Mouse (Mus musculus) embryo, embryonic 11 days (tissue): ENCODE measurements at regions not wholly inside any gene's neighbourhood (a gene's known extent, or its start where the extent isn't known, plus 50 kb on each side); places are given as distances from the start of the nearest gene placed in this dataset.

ENCODE experiments used
- DNase-seq: peaks from one replicate; pipeline ENCODE4 v3.0.0-alpha.2; 2015

DNA sequence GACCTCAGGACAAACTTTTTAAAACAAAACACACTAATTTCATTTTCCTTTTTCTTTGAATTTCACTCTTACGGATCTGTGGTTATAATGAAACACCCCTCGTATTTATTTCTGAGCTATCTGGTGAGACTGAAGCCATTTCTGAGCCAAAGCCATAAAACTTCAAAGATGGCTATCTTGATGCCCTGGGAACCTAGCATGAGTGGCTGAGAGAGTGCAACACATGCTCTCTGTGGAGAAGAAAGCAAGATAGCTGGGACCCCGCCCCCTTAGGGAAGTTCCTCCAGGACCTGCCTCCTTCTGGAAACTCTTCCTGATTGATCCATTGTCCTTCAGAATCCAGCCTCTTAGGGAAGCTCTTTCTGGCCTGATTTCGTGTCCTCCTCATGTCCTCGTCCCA lies 57.6 kb upstream of the Myb start:
- DNase-seq, result no peak

GRCm38 (mm10) chr10:21220795-21221194 lies 60.0 kb upstream of the Myb start:
- DNase-seq, result no peak

DNA sequence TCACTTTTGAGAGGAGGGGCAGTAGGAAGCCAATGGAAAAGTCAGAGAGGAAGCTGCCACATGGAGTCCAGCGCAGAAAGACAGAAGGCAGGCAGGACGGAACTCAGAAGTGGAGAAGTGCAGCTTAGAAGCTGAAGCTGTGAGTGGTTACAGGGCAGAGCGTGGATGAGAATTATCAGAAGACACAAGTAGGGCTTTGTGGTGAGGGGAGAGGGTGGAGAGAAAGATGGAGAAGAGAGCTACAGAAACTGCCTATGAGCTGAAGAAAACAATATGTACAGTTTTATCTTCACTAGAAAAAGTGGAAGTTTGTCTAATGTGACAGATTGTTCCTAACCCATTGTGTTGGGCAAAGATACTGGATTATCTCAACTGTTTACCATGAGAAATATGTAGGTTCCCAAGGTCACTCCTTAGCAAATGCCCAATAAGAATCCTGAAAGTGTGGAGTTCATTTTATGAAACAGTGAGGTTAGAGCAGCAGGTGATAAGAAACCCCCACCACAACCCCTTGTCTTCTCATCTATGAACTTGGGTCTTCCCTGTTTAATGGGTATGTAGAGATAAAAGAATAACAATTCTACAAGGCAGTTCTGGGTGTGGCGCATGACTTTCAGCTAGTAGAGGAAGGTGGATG lies 60.6 kb upstream of the Myb start:
- no peak for DNase-seq

DNA sequence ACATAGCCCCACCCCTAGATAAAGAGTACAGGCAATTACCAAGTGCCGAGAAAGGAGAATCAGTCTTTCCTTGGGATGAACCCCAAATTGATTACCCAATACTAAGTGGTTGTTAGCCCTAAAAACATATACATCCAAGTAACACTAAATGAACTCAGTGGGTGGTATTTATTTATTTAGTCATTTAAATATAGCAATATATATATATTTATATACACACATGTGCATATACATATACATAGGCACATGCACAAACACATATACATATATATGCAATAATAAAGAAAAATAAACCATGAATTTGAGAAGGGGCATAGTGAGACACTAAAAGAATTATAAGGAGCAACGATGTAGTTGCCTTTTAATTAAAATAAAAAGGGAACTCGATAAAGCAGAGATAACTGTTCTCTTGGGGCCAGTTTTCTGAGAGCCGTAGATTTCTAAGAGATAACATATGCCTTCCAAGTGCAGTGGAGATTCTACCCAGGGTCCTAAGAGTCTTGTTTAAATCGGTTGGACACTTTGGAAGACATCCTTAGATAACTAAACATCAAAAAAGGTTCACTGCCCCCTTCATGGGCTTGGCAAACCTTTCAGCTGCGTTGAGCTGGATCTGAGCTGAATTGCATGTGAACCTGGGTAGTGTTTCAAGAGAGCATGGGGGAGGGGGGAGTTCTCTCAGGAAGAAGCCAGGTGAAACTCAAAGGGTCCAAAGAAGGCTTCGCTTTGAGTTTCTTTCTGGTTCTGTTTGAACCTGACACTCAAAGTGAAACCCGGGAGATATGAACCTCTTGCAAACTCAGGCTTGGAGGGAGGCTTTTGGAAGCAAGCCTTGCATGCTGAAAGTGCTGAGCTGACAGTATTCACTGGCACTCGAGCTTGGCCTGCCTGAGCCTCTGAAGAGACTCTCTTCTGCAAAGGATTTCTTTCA lies 61.6 kb upstream of the Myb start:
- no peak for DNase-seq

DNA sequence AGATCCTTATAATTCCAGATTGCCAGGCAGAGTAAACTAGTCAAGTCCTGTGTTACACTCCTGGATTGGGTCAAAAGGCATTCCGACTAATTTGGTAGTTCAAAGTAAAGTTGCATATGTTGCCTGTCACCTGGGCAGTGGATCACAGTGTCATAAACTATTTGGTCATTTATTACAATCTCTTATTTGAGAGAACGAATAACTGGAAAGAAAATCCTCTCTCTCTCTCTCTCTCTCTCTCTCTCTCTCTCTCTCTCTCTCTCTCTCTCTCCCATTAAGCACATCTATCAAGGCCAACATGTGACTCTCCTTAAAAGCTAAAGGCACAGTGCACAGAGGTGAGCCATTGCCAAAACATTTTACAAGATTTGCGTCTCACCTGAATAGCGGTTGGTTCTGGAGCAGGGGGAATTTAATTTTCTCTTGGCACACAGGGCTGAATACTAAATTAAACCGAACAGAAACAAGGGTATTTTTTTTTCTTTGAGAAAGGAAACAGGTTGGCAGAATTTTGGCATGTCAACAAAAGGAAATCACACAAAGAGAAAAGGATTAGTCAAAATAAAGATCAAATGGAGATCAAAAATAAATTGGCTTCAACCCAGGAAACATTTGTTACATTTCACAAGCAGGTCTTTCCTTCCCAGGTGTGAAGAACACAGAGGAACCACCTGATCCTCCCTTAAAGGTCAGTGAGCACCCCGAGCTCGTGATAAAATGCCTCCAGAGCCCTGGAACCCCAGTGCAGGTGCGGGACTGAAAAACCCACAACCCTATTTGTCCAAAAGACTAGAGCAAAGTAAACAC lies 62.5 kb upstream of the Myb start:
- DNase-seq, result no peak

DNA sequence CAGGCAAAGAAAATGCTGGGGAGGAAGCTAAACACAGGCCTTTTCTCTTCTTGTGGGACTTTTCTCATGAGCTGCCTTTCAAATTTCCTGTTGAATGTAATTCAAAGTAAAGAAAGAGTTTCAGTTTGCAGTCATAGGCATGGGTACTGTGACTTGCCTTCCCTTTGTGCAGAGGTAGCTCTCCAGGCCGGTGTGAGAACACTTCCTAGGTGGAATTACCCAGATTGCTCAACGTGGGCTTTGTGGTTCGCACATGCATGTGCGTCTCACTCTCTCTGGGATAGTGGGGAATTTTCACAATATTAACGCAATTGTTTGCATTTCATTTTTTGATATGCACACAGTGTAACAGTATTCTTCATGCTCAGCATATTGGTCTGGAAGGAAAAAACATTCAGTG lies 63.4 kb upstream of the Myb start:
- no peak for DNase-seq

DNA sequence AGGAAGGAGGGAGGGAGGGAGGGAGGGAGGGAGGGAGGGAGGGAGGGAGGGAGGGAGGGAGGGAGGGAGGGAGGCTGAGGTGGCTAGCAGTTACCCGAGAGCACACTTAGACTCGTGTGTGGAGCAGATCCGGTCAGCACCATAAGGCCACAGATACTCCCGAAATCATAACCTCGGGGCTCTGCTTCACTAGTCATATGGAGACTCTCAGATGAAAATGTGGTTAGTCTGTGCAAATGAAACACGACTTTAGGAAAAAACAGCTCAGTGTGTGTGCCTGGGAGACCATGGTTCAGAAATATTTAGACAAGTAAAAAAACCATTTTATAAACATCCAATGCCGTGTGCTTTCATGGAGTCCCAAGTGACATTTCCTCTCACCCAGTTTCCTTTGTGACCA lies 65.4 kb upstream of the Myb start:
- DNase-seq, result no peak

DNA sequence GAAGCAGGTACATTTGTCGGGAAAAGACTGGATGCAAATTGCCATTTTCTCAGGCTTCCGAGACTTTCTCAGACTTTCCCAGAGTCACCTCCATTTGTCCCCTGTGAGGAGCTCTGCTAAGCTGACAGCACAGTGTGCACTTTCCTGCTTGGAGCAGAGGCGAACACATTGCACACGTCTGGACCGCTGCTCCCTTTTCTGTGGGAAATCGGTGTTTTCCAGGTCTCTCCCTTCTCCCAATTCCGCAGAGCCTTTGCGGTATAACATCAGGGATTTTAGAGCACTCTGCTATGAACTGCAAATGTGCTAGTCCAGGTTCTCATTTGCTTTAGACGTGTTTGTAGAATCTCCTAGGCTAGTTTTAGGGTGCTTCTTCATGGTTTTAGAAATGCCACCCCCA lies 67.0 kb upstream of the Myb start:
- no peak for DNase-seq

- DNase-seq, result peak; percentile 7
Measured at GRCm38 (mm10) chr10:21228557-21228956, 67.2 kb upstream of the Hbs1l start.

- DNase-seq, result peak; percentile 9
Measured at GRCm38 (mm10) chr10:21235172-21235571, 60.6 kb upstream of the Hbs1l start.

DNA sequence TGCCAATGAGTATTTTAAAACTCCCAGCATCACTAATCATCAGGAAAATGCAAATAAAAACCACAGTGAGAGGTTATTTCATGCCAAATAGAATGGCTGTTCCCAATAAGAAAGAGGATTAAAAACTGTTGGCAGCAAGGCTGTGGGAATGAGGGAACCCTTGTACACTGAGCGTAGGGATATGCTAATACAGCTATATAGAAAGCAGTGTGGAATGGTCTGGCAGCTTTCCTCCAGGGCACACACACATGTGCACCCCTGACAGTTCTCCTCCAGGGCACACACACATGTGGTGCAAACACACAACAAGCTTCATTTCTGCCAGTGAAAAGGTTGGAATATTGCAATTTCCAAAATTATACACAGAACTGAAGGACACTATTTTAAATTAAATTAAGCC lies 58.8 kb upstream of the Hbs1l start:
- DNase-seq, result no peak

GRCm38 (mm10) chr10:21239451-21239850 lies 56.3 kb upstream of the Hbs1l start:
- no peak for DNase-seq

- DNase-seq, result no peak
Measured at GRCm38 (mm10) chr10:21241557-21242222, 54.1 kb upstream of the Hbs1l start.

DNA sequence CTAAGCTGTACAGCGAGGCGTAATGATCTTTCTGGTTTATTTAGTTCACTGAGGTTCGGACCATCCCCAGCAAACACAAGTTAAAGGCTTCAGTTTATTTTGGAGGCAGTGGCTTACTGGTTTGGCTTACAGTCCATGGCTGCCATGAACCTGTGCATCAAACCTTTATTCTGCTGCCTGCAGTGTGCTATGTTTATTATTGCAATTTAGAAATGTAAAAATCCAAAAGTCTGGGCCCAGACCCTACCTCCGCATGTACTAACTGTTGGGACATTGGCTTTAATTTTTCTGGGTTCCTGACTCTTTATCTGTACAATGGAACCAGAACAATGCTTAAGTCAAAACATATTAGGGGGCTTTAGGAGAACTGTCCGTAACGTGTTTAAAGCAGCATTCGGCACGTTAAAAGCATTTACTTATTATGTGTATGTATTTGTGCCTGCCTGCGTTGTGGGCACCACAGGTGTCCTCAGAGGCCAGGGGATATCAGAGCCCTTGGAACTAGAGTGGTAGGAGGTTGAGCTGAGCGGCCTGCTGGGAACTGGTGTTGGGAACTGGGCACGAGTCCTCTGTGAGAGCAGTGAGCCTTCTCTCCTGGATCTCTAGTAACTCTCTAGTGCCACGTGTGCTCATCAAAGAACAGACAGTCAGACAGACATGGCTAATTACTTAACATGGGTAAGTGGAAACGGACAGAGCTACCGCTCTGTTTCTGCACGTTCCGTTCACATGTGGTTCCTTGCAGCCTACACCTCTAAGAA lies 53.1 kb upstream of the Hbs1l start:
- no peak for DNase-seq

- DNase-seq, result no peak
Measured at GRCm38 (mm10) chr10:21244849-21245453, 50.8 kb upstream of the Hbs1l start.

DNA sequence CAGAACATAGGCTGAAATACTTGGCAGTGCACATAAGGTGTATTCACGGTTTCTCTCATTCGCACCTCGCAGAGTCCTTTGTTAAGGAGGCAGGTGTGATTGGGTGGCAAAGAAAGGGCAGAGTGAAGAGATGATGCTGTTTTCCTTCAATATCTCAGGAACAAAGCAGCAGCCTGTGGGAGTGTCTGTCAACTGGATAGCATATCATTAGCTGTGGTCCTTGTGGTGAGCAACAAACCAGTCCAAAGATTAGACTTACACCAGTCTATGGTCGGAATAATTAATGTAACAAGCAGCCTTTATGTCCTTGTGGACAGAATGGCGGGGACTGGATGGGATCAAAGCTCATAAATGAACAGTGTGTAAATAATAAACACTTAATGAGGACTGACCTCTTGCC lies 50.2 kb upstream of the Hbs1l start:
- no peak for DNase-seq
